Mouse (Mus musculus) fibroblast of lung, adult 2 months (primary cell): Measurements from ENCODE around the gene Trip4.
A peak's percentile ranks its signal among the peaks of the same experiment; 100 is the strongest.

Experiments used
- DNase-seq: peaks from one replicate; pipeline ENCODE4 v3.0.0-alpha.2; 2011; ENCODE audit warnings: low read depth

The Trip4 gene

GRCm38 (mm10) chr9:65908394-65909300 lies at the start of gene Trip4, which contains the start of gene Csnk1g1:
TSS of gene Trip4 (minus strand) at chr9:65908794.
TSS of gene Csnk1g1 (plus strand) at chr9:65908924.
- peak; percentile 95 for DNase-seq

GRCm38 (mm10) chr9:65951082-65951587 lies 42.5 kb upstream of the Trip4 start:
- no peak for DNase-seq

GRCm38 (mm10) chr9:65937566-65937965 lies 29.0 kb upstream of the Trip4 start:
- no peak for DNase-seq

- DNase-seq: no peak
These were observed 21.2 kb upstream of the Trip4 start for GRCm38 (mm10) chr9:65929826-65930225.

- DNase-seq: no peak
These were observed 19.9 kb upstream of the Trip4 start for GRCm38 (mm10) chr9:65928456-65928855.

- DNase-seq: no peak
These were observed 8.4 kb upstream of the Trip4 start for GRCm38 (mm10) chr9:65917015-65917414.

GRCm38 (mm10) chr9:65913976-65914375 lies 5.4 kb upstream of the Trip4 start:
- DNase-seq: no peak

GRCm38 (mm10) chr9:65909837-65910236 lies 1.2 kb upstream of the Trip4 start:
- DNase-seq: no peak

- peak; percentile 25 for DNase-seq
These were observed 757 bp upstream of the Trip4 start for GRCm38 (mm10) chr9:65909301-65909801.

GRCm38 (mm10) chr9:65903419-65903818 lies 5.2 kb downstream of the Trip4 start:
- DNase-seq: no peak

- no peak for DNase-seq
These were observed 5.7 kb downstream of the Trip4 start for GRCm38 (mm10) chr9:65902879-65903278.

GRCm38 (mm10) chr9:65896977-65897376 lies 11.6 kb downstream of the Trip4 start:
- DNase-seq: no peak

GRCm38 (mm10) chr9:65891126-65891525 lies 17.5 kb downstream of the Trip4 start:
- DNase-seq: no peak

GRCm38 (mm10) chr9:65890143-65890628 lies 18.4 kb downstream of the Trip4 start, which contains the start of gene Pclaf:
TSS of gene Pclaf (plus strand) at chr9:65890237.
- DNase-seq: peak; percentile 54

- peak; percentile 81 for DNase-seq
These were observed 23.9 kb downstream of the Trip4 start for GRCm38 (mm10) chr9:65884564-65885315.

- DNase-seq: no peak
These were observed 48.9 kb downstream of the Trip4 start for GRCm38 (mm10) chr9:65859656-65860055.

- no peak for DNase-seq
These were observed 58.4 kb downstream of the Trip4 start for GRCm38 (mm10) chr9:65850203-65850602.

- DNase-seq: peak; percentile 62
These were observed 60.4 kb downstream of the Trip4 start for GRCm38 (mm10) chr9:65848154-65848553.

GRCm38 (mm10) chr9:65844421-65845165 lies 64.0 kb downstream of the Trip4 start:
- peak; percentile 45 for DNase-seq

GRCm38 (mm10) chr9:65839841-65840240 lies 68.8 kb downstream of the Trip4 start:
- no peak for DNase-seq

- DNase-seq: no peak
These were observed 71.7 kb downstream of the Trip4 start for GRCm38 (mm10) chr9:65836916-65837315.
